Mouse (Mus musculus) embryonic fibroblast, embryonic 13.5 days (primary cell): Measurements from ENCODE around the gene Taar7a. TPM values are rescaled to one million over a fixed set of nuclear protein-coding genes. Genes with fewer than 3 reads are reported as not detected.
A peak's percentile ranks its signal among the peaks of the same experiment; 100 is the strongest.

ENCODE experiments used
- H3K27ac ChIP-seq: 2 replicates; pipeline ENCODE4 v1.5.1; 2012; ENCODE audit warnings: low read length, control low read depth, inconsistent platforms; ENCODE audit not compliant: insufficient read depth
- H3K4me1 ChIP-seq: 2 replicates; pipeline ENCODE4 v1.6.1; 2011; ENCODE audit warnings: low read length; ENCODE audit not compliant: control insufficient read depth, insufficient read depth
- H3K4me3 ChIP-seq: 2 replicates; pipeline ENCODE4 v1.5.1; 2011; ENCODE audit warnings: mild to moderate bottlenecking, control low read depth, low read length; ENCODE audit not compliant: insufficient read depth
- CTCF ChIP-seq: IDR thresholded peaks from 2 replicates; pipeline ENCODE4 v1.5.1; 2011; ENCODE audit warnings: mild to moderate bottlenecking, control low read depth, low read length, moderate library complexity, borderline replicate concordance; ENCODE audit not compliant: insufficient read depth
- POLR2A ChIP-seq: IDR thresholded peaks from 2 replicates; pipeline ENCODE4 v1.6.1; 2011; ENCODE audit warnings: low read depth, mild to moderate bottlenecking, control low read depth, low read length, moderate library complexity
- polyA plus RNA-seq: library from polyadenylated mRNA; stranded (reverse); fragments of >200 nt; gene quantifications from 2 replicates; pipeline ENCODE4 v1.2.4, GENCODE M21; 2011; ENCODE audit warnings: low read depth; ENCODE audit not compliant: missing spikeins, insufficient read length

The Taar7a gene
- polyA plus RNA-seq, 1 experiment, result not detected

DNA sequence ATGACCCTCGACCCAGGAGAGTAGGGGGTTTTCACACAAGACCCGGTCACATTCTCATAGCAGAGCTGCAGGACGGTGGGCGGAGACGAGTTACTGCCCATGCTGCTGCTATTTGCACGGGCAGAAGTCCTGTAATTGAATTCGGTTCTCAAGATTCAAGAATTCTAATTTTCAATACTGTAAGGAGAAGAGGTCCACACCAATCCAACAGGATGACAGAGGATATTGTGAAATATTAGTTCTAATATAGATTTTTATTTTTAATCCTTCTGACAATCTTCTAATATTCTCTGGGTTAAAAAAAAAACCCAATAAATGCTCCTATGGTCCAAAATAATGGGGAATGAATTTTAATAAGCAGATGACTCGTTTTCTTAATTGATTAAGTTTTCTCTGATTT is 7.7 kb downstream of the Taar7a start, which contains the start of gene Taar6:
Gene Taar6, minus strand, starts transcription at position 101 of the 400 bp plus-strand sequence.
- no peaks in the 10 kb centered on the region for H3K4me1 ChIP-seq
- no peak within 1 kb of the TSS for H3K27ac ChIP-seq
- no peak for TF ChIP-seq POLR2A
- TF ChIP-seq CTCF, result no peak
- no peak within 1 kb of the TSS for H3K4me3 ChIP-seq

DNA sequence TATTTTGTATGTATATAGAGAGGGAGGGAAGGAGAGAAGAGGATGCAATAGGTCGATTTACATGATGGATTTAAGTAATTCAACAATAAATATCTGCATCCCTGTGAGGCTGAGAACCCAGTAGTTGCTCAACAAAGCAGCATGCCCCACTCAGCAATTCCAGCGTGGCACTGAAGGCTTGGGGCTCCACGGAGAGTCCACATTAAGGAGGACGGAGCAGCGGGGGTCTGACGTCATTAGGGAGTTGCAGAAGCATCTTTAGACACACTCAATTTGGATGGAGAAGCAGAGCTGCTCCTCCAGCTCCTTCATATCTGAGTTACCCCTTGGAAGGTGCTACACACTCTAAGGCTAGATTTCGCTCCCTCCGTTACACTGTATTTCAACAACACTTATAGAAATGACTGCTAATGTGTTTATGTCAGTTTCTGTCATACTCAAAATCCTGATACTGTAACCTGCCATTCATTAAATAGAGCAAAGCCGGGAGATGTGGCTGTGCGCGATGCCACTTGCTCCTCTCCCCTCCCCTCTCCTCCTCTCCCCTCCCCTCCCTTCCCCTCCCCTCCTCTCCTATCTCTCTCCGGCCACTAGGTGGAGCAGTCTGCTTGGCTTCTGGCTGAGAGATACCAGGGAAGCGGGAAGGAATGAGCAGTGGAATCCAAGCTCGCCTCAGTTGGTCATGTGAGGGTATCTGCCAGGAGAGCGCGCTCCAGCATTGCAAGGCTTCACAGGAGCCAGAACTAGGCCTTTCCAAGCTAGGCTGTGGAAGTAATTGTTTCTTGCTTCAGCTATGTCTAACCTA is 14.2 kb downstream of the Taar7a start:
- Histone ChIP-seq H3K4me3 (no peak overlapping the region), H3K27ac (no peak overlapping the region), H3K4me1 (0 out of 2 replicates have a peak, but pooled peaks cover 2% of the 10 kb centered on the region)
- peak; percentile 71 for TF ChIP-seq CTCF
- TF ChIP-seq POLR2A, result no peak

DNA sequence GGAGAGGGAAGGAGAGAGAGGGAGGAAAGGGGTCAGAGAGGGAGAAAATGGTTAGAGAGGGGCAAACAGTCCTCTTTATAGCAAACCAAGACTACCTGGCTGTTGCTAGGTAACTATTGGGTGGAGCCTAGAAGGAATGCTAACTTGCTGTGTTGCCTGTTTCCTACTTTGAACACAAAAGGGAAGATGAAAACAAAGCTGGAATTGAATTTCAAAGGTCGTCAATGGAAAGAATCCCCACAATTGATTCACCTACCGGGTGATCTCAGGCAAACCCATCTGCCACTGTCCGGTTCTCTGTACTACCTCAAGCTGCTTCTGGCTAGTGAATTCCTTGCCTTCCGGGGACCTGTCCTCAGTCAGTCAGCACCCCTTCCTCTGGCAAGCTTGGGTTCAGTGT is 15.3 kb downstream of the Taar7a start:
- Histone ChIP-seq H3K27ac (no peak overlapping the region), H3K4me1 (0 out of 2 replicates have a peak, but pooled peaks cover 2% of the 10 kb centered on the region), H3K4me3 (no peak overlapping the region)
- no peak for TF ChIP-seq CTCF
- TF ChIP-seq POLR2A, result no peak

DNA sequence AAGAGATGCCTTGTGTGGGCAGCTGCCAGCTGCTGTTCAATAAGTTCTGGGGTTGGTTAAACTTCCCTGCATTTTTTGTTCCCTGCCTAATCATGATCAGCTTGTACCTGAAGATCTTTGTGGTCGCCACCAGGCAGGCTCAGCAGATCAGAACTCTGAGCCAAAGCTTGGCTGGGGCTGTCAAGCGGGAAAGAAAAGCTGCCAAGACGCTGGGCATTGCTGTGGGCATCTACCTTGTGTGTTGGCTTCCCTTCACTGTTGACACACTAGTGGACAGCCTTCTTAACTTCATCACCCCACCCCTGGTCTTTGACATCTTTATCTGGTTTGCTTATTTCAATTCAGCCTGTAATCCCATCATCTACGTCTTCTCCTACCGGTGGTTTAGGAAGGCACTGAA is 22.0 kb downstream of the Taar7a start:
- H3K27ac ChIP-seq, result no peak overlapping the region
- no peak for TF ChIP-seq CTCF
- TF ChIP-seq POLR2A, result no peak
- H3K4me3 ChIP-seq, result no peak overlapping the region
- no peaks in the 10 kb centered on the region for H3K4me1 ChIP-seq

DNA sequence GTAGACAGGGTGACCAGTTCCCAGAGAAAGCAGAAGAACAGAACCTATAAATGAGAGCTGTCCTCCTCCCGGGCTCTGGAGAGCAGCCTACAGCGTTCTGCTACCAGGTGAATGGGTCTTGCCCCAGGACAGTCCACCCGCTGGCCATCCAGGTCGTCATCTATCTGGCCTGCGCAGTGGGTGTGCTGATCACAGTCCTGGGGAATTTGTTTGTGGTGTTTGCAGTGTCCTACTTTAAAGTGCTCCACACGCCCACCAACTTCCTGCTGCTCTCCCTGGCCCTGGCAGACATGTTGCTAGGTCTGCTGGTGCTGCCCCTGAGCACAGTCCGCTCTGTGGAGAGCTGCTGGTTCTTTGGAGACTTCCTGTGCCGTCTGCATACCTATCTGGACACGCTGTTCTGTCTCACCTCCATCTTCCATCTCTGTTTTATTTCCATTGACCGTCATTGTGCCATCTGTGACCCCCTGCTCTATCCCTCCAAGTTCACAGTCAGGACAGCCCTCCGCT is 22.6 kb downstream of the Taar7a start, which contains the start of gene Taar5:
Gene Taar5, plus strand, starts transcription at position 51 of the 510 bp plus-strand sequence.
- Histone ChIP-seq H3K4me3 (no peak within 1 kb of the TSS), H3K27ac (no peak within 1 kb of the TSS), H3K4me1 (no peaks in the 10 kb centered on the region)
- no peak for TF ChIP-seq CTCF
- TF ChIP-seq POLR2A, result no peak

DNA sequence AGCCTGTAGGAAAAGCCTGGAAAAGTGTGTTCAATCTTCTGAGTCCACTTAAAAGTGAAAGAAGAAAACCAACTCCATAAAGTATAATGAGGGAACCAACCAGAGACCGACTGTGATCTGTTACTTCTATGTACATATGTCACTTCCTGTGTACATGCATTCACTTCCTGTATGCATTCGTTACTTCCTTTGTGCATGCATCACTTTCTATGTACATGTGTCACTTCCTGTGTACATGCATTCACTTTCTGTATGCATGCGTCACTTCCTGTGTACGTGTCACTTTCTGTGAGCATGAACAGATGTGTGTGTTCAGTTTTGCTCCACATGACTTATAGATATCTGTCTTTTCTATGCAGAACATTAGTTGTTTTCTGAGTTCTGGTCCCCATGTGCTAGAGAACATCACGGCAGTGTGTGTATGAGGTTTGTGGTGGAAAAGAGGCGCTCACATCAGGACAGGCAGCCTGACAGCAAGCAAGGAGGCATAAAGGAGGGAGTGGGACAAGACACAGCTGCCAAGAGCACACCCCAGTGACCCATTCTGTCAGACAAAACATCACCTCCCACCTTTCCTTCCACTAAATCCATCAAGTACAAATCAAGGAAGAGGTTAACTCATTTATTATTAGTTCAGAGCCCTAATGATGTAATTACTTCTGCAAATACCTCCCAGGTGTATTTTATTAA is 28.2 kb downstream of the Taar7a start:
- no peak for TF ChIP-seq POLR2A
- TF ChIP-seq CTCF, result no peak
- Histone ChIP-seq H3K27ac (no peak overlapping the region), H3K4me3 (no peak overlapping the region), H3K4me1 (no peaks in the 10 kb centered on the region)

DNA sequence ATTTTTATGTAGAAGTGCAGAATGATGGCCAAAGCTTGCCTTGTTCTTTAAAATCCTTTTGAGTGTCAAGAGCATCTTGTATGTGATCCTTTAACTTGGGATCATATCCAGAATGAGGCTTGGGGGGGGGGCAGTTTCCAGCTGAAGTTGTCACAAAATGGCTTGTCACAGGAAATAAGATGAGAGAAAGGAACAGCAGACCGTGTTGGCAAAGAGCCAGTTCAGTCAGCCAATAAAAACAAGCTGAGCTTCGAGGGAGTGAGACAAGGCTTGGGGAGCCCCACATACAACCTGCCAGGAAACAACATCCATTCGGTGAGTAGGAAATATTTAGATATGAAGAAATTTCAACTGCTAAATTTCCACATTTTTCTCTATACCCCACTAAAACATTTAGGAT is 29.8 kb downstream of the Taar7a start:
- Histone ChIP-seq H3K4me3 (no peak overlapping the region), H3K27ac (no peak overlapping the region), H3K4me1 (no peaks in the 10 kb centered on the region)
- TF ChIP-seq POLR2A (no peak), CTCF (no peak)

DNA sequence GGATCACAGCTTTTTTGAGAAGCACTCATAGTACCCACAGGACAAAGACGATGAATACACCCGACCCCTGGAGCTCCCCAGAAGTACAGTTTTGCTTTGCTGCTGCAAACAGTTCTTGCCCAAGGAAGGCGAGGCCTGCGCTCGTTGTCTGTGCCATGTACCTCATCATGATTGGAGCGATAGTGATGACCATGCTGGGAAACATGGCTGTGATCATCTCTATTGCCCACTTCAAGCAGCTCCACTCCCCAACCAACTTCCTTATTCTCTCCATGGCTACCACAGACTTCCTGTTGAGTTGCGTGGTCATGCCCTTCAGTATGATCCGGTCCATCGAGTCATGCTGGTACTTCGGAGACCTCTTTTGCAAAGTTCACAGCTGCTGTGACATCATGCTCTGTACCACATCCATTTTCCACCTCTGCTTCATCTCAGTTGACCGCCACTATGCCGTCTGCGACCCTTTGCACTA is 32.8 kb downstream of the Taar7a start, which contains the start of gene Taar4:
Gene Taar4, plus strand, starts transcription at position 51 of the 472 bp plus-strand sequence.
- H3K4me3 ChIP-seq, result no peak within 1 kb of the TSS
- H3K27ac ChIP-seq, result no peak within 1 kb of the TSS
- no peaks in the 10 kb centered on the region for H3K4me1 ChIP-seq
- TF ChIP-seq CTCF, result no peak
- no peak for TF ChIP-seq POLR2A

DNA sequence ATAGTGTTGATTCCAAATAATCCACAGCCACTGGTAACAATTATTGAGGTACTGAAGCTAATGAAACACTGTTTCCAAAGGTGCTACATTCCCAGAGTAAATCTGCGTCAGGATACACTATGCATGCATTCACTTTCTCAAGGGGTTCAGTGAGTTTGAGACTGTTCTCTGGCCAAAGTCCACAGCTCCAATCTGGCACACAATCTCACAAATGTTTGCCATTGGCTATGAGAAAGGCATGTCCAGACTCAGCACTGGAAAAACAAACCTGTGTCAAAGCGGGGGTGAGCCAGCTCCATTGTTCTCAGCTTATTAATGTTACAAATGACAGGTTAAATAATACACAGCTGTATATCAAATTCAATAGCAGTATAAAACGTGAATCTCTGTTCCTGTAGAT is 34.2 kb downstream of the Taar7a start:
- H3K4me1 ChIP-seq, result no peaks in the 10 kb centered on the region
- no peak overlapping the region for H3K4me3 ChIP-seq
- no peak for TF ChIP-seq POLR2A
- TF ChIP-seq CTCF, result no peak

More for the DNA sequence above, 34.2 kb downstream of the Taar7a start:
- H3K27ac ChIP-seq, result no peak overlapping the region
